Mouse (Mus musculus) embryo, embryonic 11.5 days (tissue): ENCODE data around the gene Crygc.

ENCODE experiments used
- DNase-seq: peaks from one replicate; pipeline ENCODE4 v3.0.0-alpha.2; 2012; ENCODE audit warnings: low read depth, low spot score

Crygc gene

DNA sequence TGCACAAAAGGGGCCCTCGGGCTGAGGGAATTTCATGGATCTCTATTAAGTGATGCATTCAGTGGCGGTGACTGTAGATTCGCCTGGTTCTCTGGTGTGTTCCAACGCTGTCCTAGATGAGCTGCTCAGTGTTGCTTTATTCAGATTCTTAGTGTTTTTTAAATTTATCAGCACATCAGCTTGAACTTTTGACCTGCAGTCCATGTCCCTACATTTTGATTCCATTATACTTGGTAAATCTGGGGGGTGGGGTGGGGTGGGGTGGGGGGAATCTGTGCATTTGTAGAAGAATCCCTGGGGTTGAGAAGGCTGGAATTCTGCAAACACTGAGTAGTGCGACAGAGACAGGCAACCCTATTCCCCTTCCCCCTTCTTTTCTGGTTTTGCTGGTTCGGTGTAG lies at the start of gene Crygc:
Gene Crygc (minus strand): TSS at position 101 of the 400 bp plus-strand sequence.
- DNase-seq = no peak

DNA sequence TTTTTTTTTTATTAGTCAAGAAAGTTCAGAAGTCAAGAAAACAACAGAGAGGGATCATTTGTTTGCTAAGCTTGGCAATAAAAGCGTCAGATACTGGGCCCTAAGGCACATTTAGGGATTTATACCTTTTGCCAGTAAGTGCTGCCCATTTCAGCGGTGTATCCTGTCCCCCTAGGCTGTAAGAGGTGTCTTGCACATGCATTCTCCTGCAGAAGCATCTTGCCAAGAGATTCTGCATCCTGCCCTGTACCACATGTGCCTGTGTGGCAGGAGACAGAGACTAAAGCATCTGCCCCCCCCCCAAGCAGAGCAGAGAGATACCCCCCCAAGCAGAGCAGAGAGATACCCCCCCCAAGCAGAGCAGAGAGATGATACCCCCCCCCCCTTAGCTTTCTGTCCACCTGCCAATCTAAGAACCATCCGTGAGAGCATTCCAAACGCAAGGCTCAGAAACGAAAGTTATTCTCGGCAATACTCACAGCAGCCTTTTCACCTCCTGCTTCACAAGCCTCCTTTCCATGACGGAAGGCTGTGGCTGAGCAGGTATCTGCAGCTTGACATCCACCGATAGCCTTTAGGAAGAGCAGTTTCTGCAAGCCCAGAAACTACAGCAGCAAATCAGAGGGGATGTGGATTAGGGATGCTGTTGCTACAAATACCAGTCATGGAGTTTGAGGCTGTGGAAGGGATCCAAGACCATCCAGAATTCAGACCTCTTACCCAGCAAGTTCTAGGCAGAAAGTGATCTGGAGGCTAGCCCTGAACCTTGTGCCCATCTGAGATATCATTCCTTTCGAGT lies 49.3 kb upstream of the Crygc start, which contains the start of gene D630023F18Rik:
Gene D630023F18Rik (minus strand): TSS at position 641 of the 799 bp plus-strand sequence.
- no peak for DNase-seq

DNA sequence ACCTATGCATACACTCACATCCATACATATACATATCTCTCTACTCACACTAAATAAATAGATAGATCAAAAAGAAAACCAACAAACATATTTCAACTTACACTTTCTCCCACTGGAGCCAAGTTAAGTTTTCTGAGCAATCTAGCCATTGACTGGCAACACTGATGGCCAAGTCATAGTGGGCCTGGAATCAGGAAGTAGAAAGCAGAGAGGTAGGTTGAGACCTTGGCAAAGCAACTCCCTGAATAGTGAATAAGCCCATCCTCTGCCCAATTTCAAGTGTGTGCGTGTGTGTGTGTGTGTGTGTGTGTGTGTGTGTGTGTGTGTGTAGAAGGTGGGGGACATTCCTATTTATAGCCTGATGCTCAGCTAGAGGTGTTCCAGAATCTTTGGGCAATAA lies 45.9 kb upstream of the Crygc start, which contains the start of gene Gm28845:
Gene Gm28845 (minus strand): TSS at position 121 of the 400 bp plus-strand sequence.
- DNase-seq = no peak

DNA sequence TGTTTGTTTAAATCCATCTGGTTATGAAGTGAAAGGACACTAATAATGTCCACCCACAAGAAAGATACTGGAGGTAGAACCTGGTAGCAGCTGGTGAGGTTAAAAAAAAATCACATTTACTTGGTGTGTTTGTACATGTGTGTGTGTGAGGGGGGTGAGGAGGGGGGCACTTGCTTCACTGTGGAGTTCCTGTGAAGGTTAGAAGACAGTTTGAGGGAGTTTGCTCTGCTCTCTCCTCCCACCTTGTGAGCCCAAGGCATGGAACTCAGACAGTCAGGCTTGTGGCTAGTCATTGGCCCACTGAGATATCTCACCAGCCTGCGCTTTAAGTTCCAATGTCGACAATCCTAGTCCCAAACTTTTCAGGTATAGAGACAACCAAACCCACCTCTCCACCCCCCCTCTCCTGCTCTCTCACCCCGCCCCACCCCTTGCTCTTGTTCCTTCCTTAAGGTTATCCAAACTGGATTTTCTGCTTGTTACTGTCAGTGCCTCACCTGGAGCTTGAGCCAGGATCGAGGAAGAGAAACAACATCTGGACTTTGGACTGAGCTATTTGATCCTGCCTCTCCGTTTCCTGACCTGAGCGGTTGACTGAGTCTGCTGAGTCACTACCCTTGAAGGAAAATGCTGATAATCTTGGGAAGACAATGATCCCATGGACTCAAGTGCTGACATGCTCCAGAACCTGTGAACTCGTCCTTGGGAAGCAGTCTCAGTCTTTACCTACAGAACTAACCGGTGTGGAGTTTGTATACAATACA lies 44.8 kb upstream of the Crygc start:
- DNase-seq = no peak

DNA sequence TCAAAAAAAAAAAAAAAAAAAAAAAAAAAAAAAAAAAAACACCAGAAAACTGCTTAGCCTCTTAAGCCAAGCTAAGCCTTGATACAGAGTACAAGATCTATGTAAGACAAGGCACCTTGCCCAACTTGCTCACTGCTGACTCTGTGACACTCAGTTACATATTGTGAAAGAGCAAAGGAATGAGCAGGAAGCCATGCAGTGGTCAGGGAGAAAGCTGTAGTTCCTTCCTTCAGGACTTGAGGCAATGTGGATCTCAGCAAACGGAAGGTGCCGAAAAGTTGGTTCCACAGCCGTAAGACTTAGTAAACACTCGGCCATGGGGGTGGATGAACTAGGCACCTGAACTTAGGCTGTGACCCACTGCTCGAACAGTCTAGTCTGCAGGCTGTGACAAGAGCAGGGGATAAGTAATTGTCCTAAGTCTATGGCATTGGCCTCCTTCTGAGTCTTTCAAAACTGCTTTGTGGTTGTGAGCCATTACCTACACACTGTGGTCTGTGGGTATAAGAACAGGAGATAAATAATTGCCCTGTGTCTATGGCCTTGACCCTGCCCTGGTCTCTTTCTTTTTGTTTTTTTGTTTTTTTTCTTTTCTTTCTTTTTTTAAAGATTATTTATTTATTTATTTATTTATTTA lies 40.2 kb upstream of the Crygc start:
- DNase-seq = no peak

DNA sequence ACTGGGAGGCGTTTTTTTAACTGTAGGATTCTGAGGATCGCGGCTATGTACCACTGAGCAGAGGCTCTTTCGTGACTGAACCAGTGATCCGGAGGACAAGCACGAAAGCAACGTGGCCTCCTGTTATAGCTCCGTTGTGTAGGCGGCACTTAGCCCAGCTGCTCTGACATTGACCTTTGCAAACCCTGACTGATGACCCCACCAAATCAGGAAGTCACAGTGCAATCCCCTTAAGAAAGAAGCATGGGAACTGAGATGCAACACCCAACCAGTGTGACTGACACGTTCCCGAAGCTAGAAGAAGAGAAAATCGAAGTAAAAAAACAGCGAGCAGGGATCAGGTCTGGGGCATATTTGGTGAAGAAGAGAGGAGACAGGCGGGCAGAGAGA lies 39.3 kb upstream of the Crygc start:
- DNase-seq = no peak

DNA sequence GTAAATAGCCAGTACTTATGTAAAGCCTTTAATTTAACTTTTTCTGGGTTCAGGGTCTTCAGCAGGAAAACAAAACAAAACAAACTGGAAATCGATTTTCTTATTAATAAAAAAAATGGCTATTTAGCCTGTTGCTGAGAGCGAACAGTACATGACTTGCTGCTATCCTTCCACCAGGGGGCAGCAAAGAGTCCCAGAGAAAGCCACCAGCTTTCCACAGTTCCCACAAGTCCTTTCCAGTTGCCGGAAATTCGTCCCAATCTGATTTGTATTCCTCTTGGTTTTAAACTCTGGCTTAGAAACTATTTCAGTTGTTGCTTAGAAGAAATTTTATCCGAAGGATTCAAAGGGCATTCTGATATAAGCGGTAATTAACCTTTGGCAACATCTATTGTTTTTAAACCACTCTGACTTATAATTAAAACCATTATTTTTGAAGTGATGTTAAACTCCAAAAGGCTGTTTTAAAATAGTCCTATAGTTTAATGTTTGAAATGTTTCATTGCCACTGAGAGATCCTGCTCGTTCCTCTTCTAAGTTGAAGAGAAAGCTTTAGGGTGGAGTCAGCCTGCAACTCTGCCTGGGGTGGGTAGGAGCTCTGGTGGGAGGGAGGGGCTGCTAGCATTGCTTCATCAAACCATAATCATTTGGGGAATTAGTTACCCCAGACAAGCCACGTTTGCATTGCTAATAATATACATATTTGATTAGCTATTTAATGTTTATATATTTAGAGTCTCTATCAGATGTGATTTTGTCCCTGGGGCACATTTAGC lies 38.7 kb upstream of the Crygc start:
- DNase-seq = peak; percentile 77

DNA sequence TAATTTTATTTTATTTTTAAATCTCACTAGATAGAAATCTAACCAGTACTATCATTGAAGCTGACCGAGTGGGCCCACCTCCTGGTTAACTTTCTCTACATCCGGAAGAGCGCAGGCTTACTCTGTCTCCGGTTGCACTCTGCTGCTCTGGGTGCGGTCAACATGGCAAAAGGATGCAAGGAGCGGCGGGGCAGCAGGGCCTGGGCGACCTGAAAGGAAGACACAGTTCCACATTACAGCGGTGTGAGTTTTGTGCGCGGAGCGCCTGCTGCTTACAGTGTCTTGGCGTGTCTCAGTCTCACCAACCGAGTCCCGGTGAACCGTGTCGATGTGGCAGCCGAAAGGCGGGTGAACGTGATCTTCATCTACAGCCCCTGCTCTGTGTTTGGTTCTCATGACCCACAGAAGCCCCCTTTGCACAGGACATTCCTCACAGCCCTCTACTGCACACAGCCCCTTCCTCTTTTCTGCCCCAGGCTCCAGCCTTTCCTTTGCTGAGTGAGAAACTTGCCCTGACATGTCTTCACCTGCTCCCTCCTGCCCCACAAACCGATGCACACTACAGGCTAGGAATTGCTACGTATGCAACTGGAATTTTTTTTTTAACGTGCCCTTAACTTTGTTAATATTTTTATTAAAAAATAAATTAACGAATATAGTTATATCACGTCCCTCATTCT lies 36.4 kb upstream of the Crygc start:
- DNase-seq = no peak

DNA sequence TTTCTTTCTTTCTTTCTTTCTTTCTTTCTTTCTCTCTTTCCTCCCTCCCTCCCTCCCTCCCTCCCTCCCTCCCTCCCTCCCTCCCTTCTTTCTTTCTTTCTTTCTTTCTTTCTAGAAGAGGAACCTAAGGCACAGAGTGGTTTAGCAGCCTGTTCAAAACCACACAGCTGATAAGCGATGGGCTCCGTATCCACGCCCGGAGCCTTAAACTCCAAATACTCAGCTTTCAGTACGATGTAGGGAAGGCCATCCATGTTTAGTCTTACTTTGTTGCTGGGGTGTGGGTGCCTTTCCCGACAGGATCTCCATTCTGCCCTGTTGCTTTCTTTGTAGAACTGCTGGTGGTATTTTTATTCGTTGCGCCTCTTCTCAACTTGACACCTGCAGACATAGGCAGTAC lies 35.7 kb upstream of the Crygc start:
- DNase-seq = no peak

DNA sequence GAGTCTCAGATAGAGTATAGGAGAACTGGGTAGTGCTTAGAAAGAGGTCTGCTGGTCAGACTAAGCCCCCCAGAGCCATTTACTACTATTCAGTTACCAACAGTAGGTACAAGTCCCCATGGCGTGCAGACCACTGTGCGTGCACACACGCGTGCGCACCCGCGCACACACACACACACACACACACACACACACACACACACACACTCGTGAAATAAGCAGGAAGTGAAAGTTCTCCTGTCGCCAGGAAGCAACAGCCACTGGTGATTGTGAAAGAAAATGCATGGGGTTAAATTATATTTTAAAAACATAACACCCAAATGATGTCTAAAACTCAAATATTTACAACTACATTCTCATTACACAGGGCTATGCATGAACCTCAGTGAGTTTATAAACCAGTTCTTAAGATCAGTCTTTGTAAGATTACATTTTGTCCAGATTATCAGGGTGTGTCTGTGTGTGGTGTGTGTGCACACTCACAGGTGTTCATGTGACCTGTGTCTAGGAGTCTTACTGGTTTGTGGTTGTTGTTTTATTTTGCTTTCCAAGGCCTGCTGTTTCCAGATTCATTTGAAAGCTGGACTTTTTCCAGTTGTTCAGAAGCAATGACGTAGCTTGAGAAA lies 34.3 kb upstream of the Crygc start:
- DNase-seq = no peak

DNA sequence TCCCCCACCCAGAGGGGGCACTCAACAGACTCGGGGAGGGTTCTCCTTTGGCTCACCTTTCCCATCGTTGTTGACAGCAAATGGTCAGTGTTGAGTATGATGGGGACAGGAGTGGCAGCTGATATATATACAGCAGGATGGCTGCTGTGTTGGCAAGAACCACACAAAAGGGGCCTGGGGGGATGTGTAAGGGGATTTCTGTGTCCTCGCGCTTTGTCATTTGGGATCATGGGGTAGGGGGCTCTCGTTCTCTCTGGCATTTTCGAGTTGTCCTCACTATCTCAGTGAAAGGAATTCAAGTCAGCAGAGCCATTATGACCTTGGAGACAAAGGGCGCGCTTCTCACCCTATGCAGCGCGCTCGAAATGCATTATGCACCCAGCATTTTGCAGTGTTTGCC lies 29.8 kb upstream of the Crygc start, which contains the start of gene Cryga:
Gene Cryga (minus strand): TSS at position 101 of the 400 bp plus-strand sequence.
- DNase-seq = no peak

DNA sequence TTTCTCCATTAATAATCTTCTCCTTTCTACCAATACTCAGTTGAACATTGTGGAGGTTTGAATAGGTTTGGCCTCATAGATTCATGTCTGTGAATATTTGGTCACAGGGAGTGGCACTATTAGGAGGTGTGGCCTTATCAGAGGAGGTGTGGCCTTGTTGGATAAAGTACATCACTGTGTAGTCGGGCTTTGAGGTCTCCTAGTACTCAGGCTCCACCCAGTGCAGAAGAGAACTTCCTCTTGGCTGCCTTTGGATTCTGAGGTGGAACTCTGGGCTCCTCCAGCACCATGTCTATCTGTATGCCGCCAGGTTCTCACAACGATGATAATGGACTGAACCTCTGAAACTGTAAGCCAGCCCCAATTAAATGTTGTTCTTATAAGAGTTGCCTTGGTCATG lies 23.5 kb upstream of the Crygc start:
- DNase-seq = no peak

DNA sequence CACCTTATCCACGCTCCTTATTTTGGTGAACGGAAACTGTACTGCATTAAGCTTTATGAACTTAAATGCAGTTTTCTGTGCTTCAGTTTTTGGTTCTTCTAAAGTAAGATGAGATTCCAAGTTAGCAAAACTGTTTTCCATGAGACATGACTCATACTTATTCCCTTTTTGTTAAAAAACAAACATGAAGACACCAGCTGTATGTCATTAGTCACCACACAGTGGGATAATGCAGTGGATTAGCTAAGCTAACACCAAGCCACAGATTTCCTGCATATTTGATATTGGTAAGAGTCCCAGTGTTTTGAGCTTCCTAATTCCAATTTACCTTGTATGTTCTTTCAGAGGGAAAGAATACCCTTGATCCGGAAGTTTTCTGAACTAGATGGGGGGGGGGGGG lies 18.1 kb upstream of the Crygc start:
- no peak for DNase-seq

DNA sequence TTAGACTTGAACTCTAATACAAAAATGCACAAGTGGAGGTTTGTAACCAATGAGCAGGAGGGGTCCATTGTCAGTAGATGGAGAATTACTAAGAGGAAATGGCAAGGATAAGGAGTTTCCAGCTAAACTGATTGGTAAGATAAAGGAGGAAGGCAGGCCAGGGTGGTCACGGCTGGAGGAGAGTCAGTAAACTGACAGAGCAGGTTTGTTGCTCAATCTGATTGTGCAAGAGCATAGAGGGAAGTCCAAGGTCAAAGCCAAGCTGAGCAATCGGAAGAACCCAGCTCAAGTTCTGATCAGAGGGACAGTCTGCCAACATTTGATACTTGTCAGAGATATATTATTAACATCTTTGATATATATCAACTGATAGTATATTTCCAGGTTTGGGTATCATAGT lies 16.9 kb upstream of the Crygc start:
- DNase-seq = no peak

DNA sequence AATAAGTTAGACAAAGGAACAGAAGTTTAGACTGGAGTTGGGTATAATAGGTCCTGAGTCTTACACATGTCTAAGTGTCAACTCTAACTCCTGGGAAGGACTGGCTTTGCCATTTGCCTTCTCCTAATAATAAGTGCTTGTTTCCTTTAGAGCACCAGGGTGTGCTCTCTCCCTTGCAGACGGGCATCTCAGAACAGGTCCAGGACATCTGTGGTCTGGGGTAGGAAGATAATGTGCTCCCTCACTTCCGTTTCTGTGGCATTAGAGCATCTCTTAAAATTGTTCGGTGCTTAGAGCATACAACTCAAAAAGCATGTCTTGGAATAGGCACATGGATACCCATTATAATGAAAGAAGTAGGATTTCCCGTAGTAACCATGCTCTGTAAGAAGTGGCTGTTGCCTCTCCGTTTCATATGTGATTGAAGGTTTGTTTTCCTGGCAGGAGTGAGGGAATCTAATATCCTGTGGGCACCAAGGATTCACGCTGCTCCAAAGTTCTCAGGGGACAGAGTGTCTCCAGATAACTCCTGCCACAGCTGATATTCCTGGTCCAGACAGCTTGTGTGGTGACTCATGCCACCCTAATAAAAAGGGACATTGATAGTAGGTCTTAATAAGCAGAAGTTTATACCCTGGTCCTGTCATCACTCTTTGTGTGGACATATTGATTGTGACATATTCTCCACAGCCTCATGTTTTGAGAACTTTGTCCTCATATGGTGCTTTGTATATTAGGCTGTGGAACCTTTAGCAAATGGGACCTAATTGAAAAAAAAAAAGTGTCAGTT lies 15.3 kb upstream of the Crygc start:
- DNase-seq = no peak

DNA sequence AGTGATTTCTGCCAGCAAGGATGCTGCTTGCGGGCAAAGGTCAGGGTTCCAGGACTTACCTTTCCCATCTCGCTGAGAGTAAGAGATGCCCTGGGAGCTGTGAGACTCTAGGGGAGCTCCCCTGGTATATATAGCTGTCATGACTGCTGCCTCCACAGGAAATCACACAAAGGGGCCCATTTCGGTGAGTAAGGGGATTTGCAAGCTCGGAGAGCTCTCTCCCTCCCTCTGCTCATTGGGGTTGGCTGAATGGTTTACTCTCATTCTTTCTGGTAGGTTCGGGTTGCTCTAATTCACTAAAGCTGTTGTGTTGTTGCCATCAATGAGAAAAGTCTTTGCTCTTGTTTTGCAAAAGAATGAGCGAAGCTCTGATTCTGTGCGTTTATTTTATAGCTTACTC lies 8.7 kb upstream of the Crygc start, which contains the start of gene Crygb:
Gene Crygb (minus strand): TSS at position 101 of the 400 bp plus-strand sequence.
- no peak for DNase-seq

DNA sequence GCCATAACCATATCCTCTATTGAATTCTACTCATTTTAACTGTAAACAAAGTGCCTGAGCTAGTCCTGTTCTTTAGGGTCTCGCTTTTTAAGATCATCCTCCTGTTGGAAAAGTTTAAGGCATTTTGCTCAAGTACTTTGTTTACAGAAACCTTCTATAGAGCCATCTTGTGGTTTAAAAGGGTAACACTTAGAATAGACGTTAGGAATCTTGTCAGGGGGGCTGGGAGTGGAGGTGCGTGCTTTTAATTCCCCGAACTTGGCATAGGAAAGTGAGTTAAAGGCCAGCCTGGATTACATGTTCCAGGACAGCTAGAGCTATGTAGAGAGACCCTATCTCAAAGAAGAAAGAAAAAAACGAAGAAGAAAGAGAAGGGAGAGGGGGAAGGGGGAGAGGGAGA lies 2.1 kb upstream of the Crygc start:
- DNase-seq = no peak

DNA sequence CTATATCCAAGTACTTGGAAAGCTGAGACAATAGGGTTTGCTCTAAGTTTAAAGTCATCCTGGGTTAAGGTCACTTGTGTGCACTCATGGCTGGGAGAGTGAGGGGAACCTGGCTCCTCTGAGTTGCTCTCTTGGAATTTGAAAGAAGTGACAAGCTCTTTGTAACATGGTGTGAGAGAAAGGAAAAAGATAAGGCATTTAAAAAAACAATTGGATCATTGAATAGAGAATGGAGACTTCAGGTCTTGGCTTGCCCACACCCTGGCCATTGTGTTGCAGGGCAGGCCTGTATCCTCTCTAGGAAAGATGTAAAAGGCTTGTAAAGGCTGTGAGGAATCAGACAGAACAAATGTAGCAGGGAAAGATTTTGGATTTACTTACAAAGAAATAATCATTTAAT lies 5.6 kb downstream of the Crygc start:
- DNase-seq = no peak

DNA sequence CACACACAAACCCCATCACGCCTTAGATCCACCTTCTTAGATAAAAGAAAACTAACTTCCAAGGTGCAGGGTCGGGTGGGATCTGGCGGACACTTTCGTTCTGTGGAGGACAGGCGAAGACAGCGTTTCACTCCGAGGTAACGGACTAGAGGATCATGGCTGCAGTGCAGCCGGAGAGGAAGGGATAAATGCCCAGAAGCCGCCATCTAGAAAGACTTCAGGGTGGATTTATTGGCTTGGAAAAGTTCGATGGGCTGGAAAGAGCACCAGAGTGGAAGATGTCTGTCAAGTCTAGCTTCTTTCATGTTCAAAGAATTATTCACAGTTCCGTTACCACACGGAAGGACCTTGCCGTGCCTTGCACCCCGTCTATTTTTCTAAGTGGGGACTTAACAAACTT lies 9.3 kb downstream of the Crygc start:
- no peak for DNase-seq

DNA sequence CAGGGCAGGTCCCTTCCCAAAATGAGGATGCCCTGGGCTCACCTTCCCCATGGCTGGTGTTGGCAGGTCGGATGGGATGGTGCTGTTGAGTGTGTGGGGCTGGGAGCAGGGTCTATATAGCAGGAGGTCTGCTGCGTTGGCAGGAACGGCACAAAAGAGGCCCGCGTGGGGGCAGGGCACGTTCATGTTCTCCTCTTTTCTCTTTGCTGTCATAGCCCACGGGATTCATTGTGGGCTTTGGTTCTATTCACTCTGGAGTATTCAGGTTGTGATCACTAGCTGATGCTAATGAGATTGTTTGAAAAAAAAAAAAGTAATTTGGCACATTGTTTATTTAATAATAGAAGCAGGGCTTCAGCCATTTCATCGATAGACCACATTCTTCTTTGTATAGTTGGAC lies 10.1 kb downstream of the Crygc start, which contains the start of gene Crygd:
Gene Crygd (minus strand): TSS at position 101 of the 400 bp plus-strand sequence.
- DNase-seq = no peak
